Mouse (Mus musculus): ENCODE measurements around the gene Kctd12. TPM values are rescaled to one million over a fixed set of nuclear protein-coding genes. Genes with fewer than 3 reads are reported as not detected.

The Kctd12 gene
- total and polyA plus RNA-seq, 3 experiments = not detected

DNA sequence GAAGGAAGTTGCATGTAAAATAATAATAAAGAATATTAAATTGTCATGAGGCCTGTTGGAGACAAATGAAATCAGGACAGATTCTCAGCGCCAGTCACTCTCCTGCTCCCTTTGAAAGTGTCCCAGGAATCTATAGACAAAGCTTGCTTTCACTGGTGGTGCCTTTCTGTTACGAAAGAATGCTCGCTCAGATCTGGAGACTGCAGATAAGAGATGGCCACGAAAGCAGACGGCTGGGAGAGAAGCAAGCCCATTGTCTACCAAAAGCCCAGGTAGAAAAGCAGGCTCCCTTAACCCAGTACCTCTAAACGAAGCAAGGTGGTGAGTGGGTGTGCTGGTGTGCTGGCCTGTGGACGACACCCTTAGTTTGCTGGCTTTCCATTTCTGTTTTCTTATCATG lies 16.2 kb downstream of the Kctd12 start:
- Histone ChIP-seq H3K27ac (ENCODE audit: control insufficient read depth, low read depth, low read length) (no peak overlapping the region), H3K9ac (ENCODE audit: control insufficient read depth, low read depth, low read length, poor library complexity, severe bottlenecking) (no peak overlapping the region), H3K27me3 (ENCODE audit: control insufficient read depth in 1 of 2, insufficient read depth in 2 of 2, low read length in 2 of 2) (no peaks in the 10 kb centered on the region; a peak in 1 of 4 replicates), H3K79me2 (ENCODE audit: control insufficient read depth, insufficient read depth, low read length, poor library complexity) (no peaks in the 10 kb centered on the region), H3K36me3 (ENCODE audit: control insufficient read depth in 1 of 2, insufficient read depth in 2 of 2, low read length in 2 of 2) (no peaks in the 10 kb centered on the region), H3K9me3 (replicated peaks; ENCODE audit: insufficient read depth, low read length) (no peaks in the 10 kb centered on the region), H3K4me1 (ENCODE audit: control insufficient read depth in 1 of 2, insufficient read depth in 2 of 2, low read length in 2 of 2) (no peaks in the 10 kb centered on the region), H3K4me3 (ENCODE audit: control insufficient read depth in 1 of 2, insufficient read depth in 1 of 2, low read depth in 2 of 2, low read length in 2 of 2) (no peak overlapping the region)
- TF ChIP-seq ZKSCAN1 (IDR thresholded peaks at IDR 0.05; ENCODE audit: low read depth, low read length) (no peak), TCF12 (IDR thresholded peaks at IDR 0.05; ENCODE audit: low read depth, low read length) (no peak)
- no peak for DNase-seq (ENCODE audit: low read depth, low spot score)

DNA sequence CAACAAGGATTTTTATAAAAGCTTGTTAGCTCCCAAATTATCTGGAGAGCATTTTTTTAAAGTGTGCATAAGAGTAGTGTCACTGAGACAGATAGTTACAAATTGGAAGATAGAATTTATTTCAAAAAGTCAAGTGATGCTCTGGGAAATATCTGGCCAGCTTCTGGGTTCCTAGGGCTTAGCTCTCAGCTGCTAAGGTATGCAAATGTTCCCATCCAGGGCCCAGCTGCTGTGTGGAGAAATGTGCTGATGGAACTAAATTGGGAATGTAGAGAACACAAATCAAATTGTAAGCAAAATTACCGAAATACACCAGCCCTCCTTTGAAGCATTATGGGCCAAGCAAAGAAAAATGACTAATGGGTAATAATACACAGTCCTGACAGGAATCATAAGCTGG lies 16.6 kb downstream of the Kctd12 start:
- H3K4me1 ChIP-seq (ENCODE audit: control insufficient read depth in 1 of 2, insufficient read depth in 2 of 2, low read length in 2 of 2) = no peaks in the 10 kb centered on the region
- H3K9me3 ChIP-seq (replicated peaks; ENCODE audit: insufficient read depth, low read length) = no peaks in the 10 kb centered on the region
- no peaks in the 10 kb centered on the region; a peak in 1 of 4 replicates for H3K27me3 ChIP-seq (ENCODE audit: control insufficient read depth in 1 of 2, insufficient read depth in 2 of 2, low read length in 2 of 2)
- no peak overlapping the region for H3K9ac ChIP-seq (ENCODE audit: control insufficient read depth, low read depth, low read length, poor library complexity, severe bottlenecking)
- no peak overlapping the region for H3K27ac ChIP-seq (ENCODE audit: control insufficient read depth, low read depth, low read length)
- DNase-seq (ENCODE audit: low read depth, low spot score) = no peak
- no peak overlapping the region for H3K4me3 ChIP-seq (ENCODE audit: control insufficient read depth in 1 of 2, insufficient read depth in 1 of 2, low read depth in 2 of 2, low read length in 2 of 2)
- no peak for TF ChIP-seq ELF1 (IDR thresholded peaks at IDR 0.05; ENCODE audit: low read depth, low read length)
- no peaks in the 10 kb centered on the region for H3K79me2 ChIP-seq (ENCODE audit: control insufficient read depth, insufficient read depth, low read length, poor library complexity)
- H3K36me3 ChIP-seq (ENCODE audit: control insufficient read depth in 1 of 2, insufficient read depth in 2 of 2, low read length in 2 of 2) = no peaks in the 10 kb centered on the region

DNA sequence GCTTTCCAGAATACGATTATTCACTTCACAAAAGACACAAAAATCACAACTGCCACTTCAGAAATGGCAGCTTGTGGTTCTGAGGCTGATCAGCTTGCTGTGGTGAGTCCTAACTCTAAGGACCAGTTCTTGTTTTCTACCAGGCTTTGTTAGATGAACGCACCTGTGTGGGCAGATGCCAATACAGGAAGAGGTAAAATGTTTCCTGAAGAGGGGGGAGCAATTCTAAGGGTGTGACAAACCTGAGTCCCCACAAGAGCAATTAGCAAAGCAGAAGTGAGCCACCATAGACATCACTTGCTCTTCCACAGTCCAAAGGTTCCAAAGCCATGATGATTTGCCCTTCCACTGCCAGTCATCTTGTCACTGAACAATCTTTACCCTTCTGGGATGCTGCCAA lies 20.4 kb downstream of the Kctd12 start:
- Histone ChIP-seq H3K27ac (ENCODE audit: control insufficient read depth, low read depth, low read length) (no peak overlapping the region), H3K9me3 (replicated peaks; ENCODE audit: insufficient read depth, low read length) (no peaks in the 10 kb centered on the region), H3K36me3 (ENCODE audit: control insufficient read depth in 1 of 2, insufficient read depth in 2 of 2, low read length in 2 of 2) (no peaks in the 10 kb centered on the region), H3K79me2 (ENCODE audit: control insufficient read depth, insufficient read depth, low read length, poor library complexity) (no peaks in the 10 kb centered on the region), H3K9ac (ENCODE audit: control insufficient read depth, low read depth, low read length, poor library complexity, severe bottlenecking) (no peak overlapping the region), H3K27me3 (ENCODE audit: control insufficient read depth in 1 of 2, insufficient read depth in 2 of 2, low read length in 2 of 2) (no peaks in the 10 kb centered on the region; a peak in 1 of 4 replicates), H3K4me1 (ENCODE audit: control insufficient read depth in 1 of 2, insufficient read depth in 2 of 2, low read length in 2 of 2) (no peaks in the 10 kb centered on the region), H3K4me3 (ENCODE audit: control insufficient read depth in 1 of 2, insufficient read depth in 1 of 2, low read depth in 2 of 2, low read length in 2 of 2) (no peak overlapping the region)
- no peak for DNase-seq (ENCODE audit: low read depth, low spot score)
- TF ChIP-seq ELF1 (IDR thresholded peaks at IDR 0.05; ENCODE audit: low read depth, low read length) (no peak), KAT2A (conservative IDR thresholded peaks at IDR 0.05; ENCODE audit: low read depth, low read length) (no peak), UBTF (IDR thresholded peaks at IDR 0.05; ENCODE audit: borderline replicate concordance, insufficient read depth, low read depth, low read length) (no peak), ZC3H11A (IDR thresholded peaks at IDR 0.05; ENCODE audit: low read depth, low read length) (no peak), ZNF384 (IDR thresholded peaks at IDR 0.05; ENCODE audit: low read depth, low read length) (no peak), GABPA (IDR thresholded peaks at IDR 0.05; ENCODE audit: low read depth, low read length) (no peak), MYC (IDR thresholded peaks at IDR 0.05; ENCODE audit: low read depth, low read length) (no peak), POLR2A (IDR thresholded peaks at IDR 0.05; ENCODE audit: control insufficient read depth in 1 of 2, insufficient read depth in 1 of 2, low read depth in 1 of 2, low read length in 2 of 2, poor library complexity in 1 of 2) (no peak)
